Mouse (Mus musculus) ES-E14 (cell line): ENCODE data around the gene Ppp2r5e. TPM values are rescaled to one million over a fixed set of nuclear protein-coding genes. Genes with fewer than 3 reads are reported as not detected.

Experiments used
- DNase-seq: peaks from one replicate; pipeline ENCODE4 v3.0.0-alpha.2; 2013; ENCODE audit warnings: low read depth, low spot score
- H3K27ac ChIP-seq: 2 replicates; pipeline ENCODE4 v1.5.1; 2012; ENCODE audit warnings: low read depth, mild to moderate bottlenecking, low read length, moderate library complexity, mixed read lengths; ENCODE audit not compliant: poor library complexity, insufficient read depth, severe bottlenecking
- H3K36me3 ChIP-seq: 2 replicates; pipeline ENCODE4 v1.6.1; 2012; ENCODE audit warnings: mild to moderate bottlenecking, low read length, moderate library complexity, mixed read lengths; ENCODE audit not compliant: control insufficient read depth, poor library complexity, insufficient read depth, severe bottlenecking
- H3K4me1 ChIP-seq, 2 experiments: fragments of 150-350 bp in 1 of 2; sonication (generic) in 1 of 2; 2 replicates each; pipeline ENCODE4 v1.6.1; 2012; ENCODE audit warnings: low read length in 2 of 2, mild to moderate bottlenecking in 1 of 2, mixed read lengths in 1 of 2; ENCODE audit not compliant: control insufficient read depth in 2 of 2, insufficient read depth in 2 of 2, poor library complexity in 1 of 2
- H3K4me3 ChIP-seq, 2 experiments: fragments of 150-350 bp in 1 of 2; sonication (generic) in 1 of 2; 2 replicates each; pipeline ENCODE4 v1.5.1; 2012; ENCODE audit warnings: low read length in 2 of 2, low read depth in 1 of 2, mild to moderate bottlenecking in 1 of 2, mixed read lengths in 1 of 2; ENCODE audit not compliant: insufficient read depth in 1 of 2, poor library complexity in 1 of 2, severe bottlenecking in 1 of 2
- H3K9ac ChIP-seq: 2 replicates; pipeline ENCODE4 v1.6.1; 2012; ENCODE audit warnings: low read depth, mild to moderate bottlenecking, low read length, mixed read lengths; ENCODE audit not compliant: poor library complexity, insufficient read depth, severe bottlenecking
- H3K9me3 ChIP-seq: fragments of 150-350 bp; sonication (generic); 2 replicates; pipeline ENCODE4 v1.6.1; 2012; ENCODE audit warnings: low read depth, mild to moderate bottlenecking, low read length; ENCODE audit not compliant: control insufficient read depth, insufficient read depth
- CHD2 ChIP-seq: IDR thresholded peaks from 2 replicates; pipeline ENCODE4 v1.6.1; 2014; ENCODE audit warnings: mild to moderate bottlenecking, low read depth, low read length, inconsistent platforms
- HCFC1 ChIP-seq: IDR thresholded peaks from 2 replicates; pipeline ENCODE4 v1.6.1; 2012; ENCODE audit warnings: low read length, inconsistent platforms, borderline replicate concordance; ENCODE audit not compliant: insufficient read depth
- MAFK ChIP-seq: IDR thresholded peaks from 2 replicates; pipeline ENCODE4 v1.6.1; 2014; ENCODE audit warnings: mild to moderate bottlenecking, low read depth, low read length, inconsistent platforms; ENCODE audit not compliant: insufficient read depth
- ZC3H11A ChIP-seq: IDR thresholded peaks from 2 replicates; pipeline ENCODE4 v1.6.1; 2012; ENCODE audit warnings: low read depth, mild to moderate bottlenecking, inconsistent platforms, low read length, borderline replicate concordance
- ZNF384 ChIP-seq: IDR thresholded peaks from 2 replicates; pipeline ENCODE4 v1.6.1; 2012; ENCODE audit warnings: low read depth, low read length, inconsistent platforms
- in situ Hi-C, 2 experiments: fragments of 600-800 bp; cut with MboI; formaldehyde crosslinking; loops; one replicate each; pipeline ENCODE4 v1.15.1; 2025; ENCODE audit warnings: low sequenced_read_pairs in 2 of 2, inconsistent platforms in 1 of 2; ENCODE audit not compliant: unreplicated experiment in 2 of 2
- total RNA-seq: library from RNA; depleted of rRNA; stranded (reverse); fragments of 300-350 nt; gene quantifications from 2 replicates; pipeline ENCODE4 v1.2.3, GENCODE M21; 2012

The Ppp2r5e gene
- total RNA-seq, 1 experiment: 16.6 TPM

- no peak overlapping the region for H3K4me3 ChIP-seq
- H3K27ac ChIP-seq: no peak overlapping the region
- 0 out of 2 replicates have a peak, but pooled peaks cover 2% of the 10 kb centered on the region for H3K36me3 ChIP-seq
- in situ Hi-C loops: no loop called here
- TF ChIP-seq MAFK (no peak), HCFC1 (no peak), CHD2 (no peak), ZNF384 (no peak), ZC3H11A (no peak)
- no peak overlapping the region for H3K9ac ChIP-seq
- DNase-seq: no peak
- no peaks in the 10 kb centered on the region for H3K9me3 ChIP-seq
- peaks cover 5 to 6% of the 10 kb centered on the region in 2 experiments; a peak in 3 of 4 replicates for H3K4me1 ChIP-seq
Observed at GRCm38 (mm10) chr12:75482781-75483180, 113.3 kb downstream of the Ppp2r5e start.

GRCm38 (mm10) chr12:75482015-75482414 is 114.0 kb downstream of the Ppp2r5e start:
- H3K4me1 ChIP-seq: peaks cover 5 to 6% of the 10 kb centered on the region in 2 experiments; a peak in 3 of 4 replicates
- in situ Hi-C loops: no loop called here
- no peak overlapping the region for H3K4me3 ChIP-seq
- TF ChIP-seq CHD2: no peak
- TF ChIP-seq ZC3H11A: no peak
- no peak for TF ChIP-seq HCFC1
- no peak for TF ChIP-seq MAFK
- no peak for TF ChIP-seq ZNF384
- H3K27ac ChIP-seq: no peak overlapping the region
- no peaks in the 10 kb centered on the region for H3K9me3 ChIP-seq
- H3K36me3 ChIP-seq: 0 out of 2 replicates have a peak, but pooled peaks cover 2% of the 10 kb centered on the region
- no peak overlapping the region for H3K9ac ChIP-seq
- DNase-seq: no peak

GRCm38 (mm10) chr12:75480031-75480430 is 116.0 kb downstream of the Ppp2r5e start:
- Histone ChIP-seq H3K9ac (no peak overlapping the region), H3K4me3 (no peak overlapping the region), H3K27ac (no peak overlapping the region), H3K4me1 (peaks cover 5 to 6% of the 10 kb centered on the region in 2 experiments; a peak in 3 of 4 replicates), H3K36me3 (0 out of 2 replicates have a peak, but pooled peaks cover 2% of the 10 kb centered on the region), H3K9me3 (no peaks in the 10 kb centered on the region)
- in situ Hi-C loops: no loop called here
- no peak for DNase-seq
- no peak for TF ChIP-seq ZC3H11A
- no peak for TF ChIP-seq ZNF384
- TF ChIP-seq MAFK: no peak
- no peak for TF ChIP-seq CHD2
- no peak for TF ChIP-seq HCFC1

- DNase-seq: no peak
- Histone ChIP-seq H3K4me1 (peaks cover 5 to 6% of the 10 kb centered on the region in 2 experiments; a peak in 3 of 4 replicates), H3K36me3 (0 out of 2 replicates have a peak, but pooled peaks cover 2% of the 10 kb centered on the region), H3K4me3 (no peak overlapping the region), H3K9me3 (no peaks in the 10 kb centered on the region), H3K9ac (no peak overlapping the region), H3K27ac (no peak overlapping the region)
- no peak for TF ChIP-seq HCFC1
- no peak for TF ChIP-seq CHD2
- TF ChIP-seq ZC3H11A: no peak
- TF ChIP-seq ZNF384: no peak
- no peak for TF ChIP-seq MAFK
- in situ Hi-C loops: no loop called here
Observed at GRCm38 (mm10) chr12:75479375-75479898, 116.6 kb downstream of the Ppp2r5e start.
